Mouse (Mus musculus) left cerebral cortex, postnatal 4 days (tissue): ENCODE results near the gene Tefm. TPM values are rescaled to one million over a fixed set of nuclear protein-coding genes. Genes with fewer than 3 reads are reported as not detected.

Source experiments
- DNase-seq: peaks from one replicate; pipeline ENCODE4 v3.0.0-alpha.2; 2022
- intact Hi-C: fragments of 180-260 bp; cut with DNase I; formaldehyde crosslinking; loops from one replicate; pipeline ENCODE4 v1.15.1; 2025
- total RNA-seq, 2 experiments: library from RNA; stranded (reverse); gene quantifications; 2 replicates each; pipeline ENCODE4 v1.2.3; 2021

Tefm gene
- total RNA-seq, 2 experiments from 2014 or later = 11.2 to 11.4 TPM

GRCm38 (mm10) chr11:80101298-80101697, 40.7 kb downstream of the Tefm start:
- no peak for DNase-seq
- intact Hi-C loops = no loop called here

DNA sequence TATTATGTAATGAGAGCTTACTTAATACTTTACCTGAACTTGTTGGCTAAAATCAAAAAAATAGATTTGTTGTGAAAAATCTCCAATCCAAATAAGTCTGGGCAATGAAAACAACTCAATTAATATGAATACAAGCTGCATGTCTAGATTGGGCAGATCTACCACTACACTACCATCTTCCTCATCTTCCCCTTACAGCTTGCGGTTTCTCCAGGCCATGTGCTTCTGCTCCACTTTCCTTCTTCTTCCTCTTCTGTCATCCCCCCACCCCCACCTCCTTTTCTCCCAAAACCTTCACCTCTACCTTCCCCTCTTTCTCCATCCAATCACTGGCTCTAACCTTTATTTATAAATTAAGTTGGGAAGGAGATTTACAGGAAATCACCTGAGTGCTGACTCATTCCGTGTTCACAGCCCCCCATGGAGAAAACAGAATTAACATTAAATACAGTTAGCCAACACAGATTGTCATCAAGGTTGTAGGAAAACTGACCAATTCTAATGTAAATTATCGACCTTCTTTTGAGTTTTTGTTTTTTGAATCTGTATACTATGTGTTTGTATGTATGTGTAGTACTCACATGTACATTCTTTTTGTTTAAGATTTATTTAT, 43.4 kb downstream of the Tefm start:
- no peak for DNase-seq
- intact Hi-C loops = no loop called here

- intact Hi-C loops = no loop called here
- no peak for DNase-seq
These were observed 51.3 kb downstream of the Tefm start for GRCm38 (mm10) chr11:80090555-80091164.

DNA sequence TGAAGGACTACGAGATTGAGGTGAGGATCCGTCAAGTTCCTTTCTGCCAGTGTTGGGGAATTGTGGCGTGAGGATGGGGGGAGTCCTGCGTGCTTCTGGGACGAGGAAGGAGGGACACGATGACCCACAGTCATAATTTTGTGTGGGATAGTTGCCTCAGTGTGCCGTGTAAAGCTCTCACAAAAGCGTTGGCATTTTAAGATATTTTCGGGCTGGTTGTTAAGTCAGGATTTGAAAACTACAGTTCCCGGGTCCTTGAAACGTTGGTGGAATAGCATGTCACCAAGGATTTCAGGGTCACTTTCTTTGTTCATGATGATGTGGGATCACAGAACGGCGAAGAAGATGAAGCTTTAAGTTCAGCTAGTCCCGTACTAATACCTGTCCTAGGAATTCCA, 52.2 kb downstream of the Tefm start:
- intact Hi-C loops = no loop called here
- no peak for DNase-seq

DNA sequence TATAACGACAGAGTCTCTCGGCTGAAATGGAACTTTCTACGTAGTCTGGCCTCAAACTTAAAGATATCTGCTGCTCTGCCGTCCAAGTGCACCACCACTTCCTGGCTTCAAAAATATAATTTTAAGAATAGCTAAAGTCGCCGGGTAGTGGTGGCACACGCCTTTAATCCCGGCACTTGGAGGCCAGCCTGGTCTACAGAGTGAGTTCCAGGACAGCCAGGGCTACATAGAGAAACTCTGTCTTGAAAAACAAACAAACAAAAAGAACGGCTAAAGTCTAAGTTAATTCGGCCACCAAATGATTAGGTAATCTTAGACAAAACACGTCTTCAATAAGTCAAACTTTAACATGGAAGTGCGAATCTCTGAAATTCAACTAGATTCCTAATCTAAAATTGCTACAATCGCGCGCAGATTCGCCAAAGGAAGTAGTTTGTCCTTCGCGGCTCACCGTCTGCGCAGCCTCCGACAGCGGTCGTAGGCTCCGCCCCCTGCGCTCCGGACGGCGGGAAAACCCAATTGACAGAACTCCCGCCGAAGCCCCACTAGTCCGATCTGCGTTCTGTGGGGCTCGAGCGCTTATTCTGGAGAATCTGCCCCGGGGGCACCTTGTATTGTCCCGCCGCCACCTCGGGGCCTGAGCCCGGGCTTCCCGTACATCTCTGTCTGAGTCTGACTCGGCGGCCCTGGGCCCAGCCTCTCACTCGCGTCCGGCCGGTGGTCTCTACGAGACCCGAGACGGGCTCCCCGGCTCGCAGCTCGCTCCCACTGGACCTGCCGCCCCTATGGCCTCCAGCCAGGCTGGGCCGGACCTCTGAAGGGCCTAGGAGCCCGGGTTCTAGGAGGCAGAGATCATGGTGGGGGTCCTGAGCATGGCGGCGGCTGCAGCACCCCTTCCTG, 52.8 kb downstream of the Tefm start, which contains the start of gene Atad5:
Atad5 (plus strand) TSS at position 484 of the 900 bp plus-strand sequence.
- DNase-seq = peak; percentile 91
- intact Hi-C loops = no loop called here

GRCm38 (mm10) chr11:80086844-80087243, 55.1 kb downstream of the Tefm start:
- intact Hi-C loops = no loop called here
- peak; percentile 85 for DNase-seq

Other genes starting within 250 kb of the Tefm start
- 10 to 100 TPM; 35.0 to 47.8 TPM for gene Utp6, start 179.8 kb downstream of the Tefm start, total RNA-seq
- gene Suz12, start 149.1 kb downstream of the Tefm start, total RNA-seq = 10 to 100 TPM; 46.8 to 46.9 TPM
- gene Crlf3, start 61.2 kb downstream of the Tefm start, total RNA-seq = 10 to 100 TPM; 13.1 to 14.5 TPM
- gene Atad5, start 52.8 kb downstream of the Tefm start, total RNA-seq = 1 to 10 TPM; 8.0 to 8.9 TPM
- gene Adap2, start 11.9 kb upstream of the Tefm start, total RNA-seq = 1 to 10 TPM; 3.0 to 5.0 TPM
- gene Rnf135, start 41.7 kb upstream of the Tefm start, total RNA-seq = 1 to 10 TPM; 1.6 to 1.7 TPM
- gene Rhot1, start 66.8 kb upstream of the Tefm start, total RNA-seq = 10 to 100 TPM; 64.9 to 65.2 TPM
- gene Rhbdl3, start 158.7 kb upstream of the Tefm start, total RNA-seq = 1 to 10 TPM; 6.3 to 7.1 TPM
- gene 5730455P16Rik, start 235.9 kb upstream of the Tefm start, total RNA-seq = 10 to 100 TPM; 41.1 to 45.2 TPM
- gene Zfp207, start 241.1 kb upstream of the Tefm start, total RNA-seq = 100 to 1,000 TPM; 193 to 206 TPM